Mouse (Mus musculus) brain, embryonic 14.5 days (tissue): ENCODE data around the gene Arhgap19. TPM values are rescaled to one million over a fixed set of nuclear protein-coding genes. Genes with fewer than 3 reads are reported as not detected.
A peak's percentile ranks its signal among the peaks of the same experiment; 100 is the strongest.

ENCODE experiments used
- DNase-seq: peaks from one replicate; pipeline ENCODE4 v3.0.0-alpha.2; 2011; ENCODE audit warnings: low read depth
- CTCF ChIP-seq: fragments of 200-500 bp; IDR thresholded peaks from 2 replicates; pipeline ENCODE4 v1.5.1; 2012; ENCODE audit warnings: inconsistent platforms, mild to moderate bottlenecking, moderate library complexity, borderline replicate concordance; ENCODE audit not compliant: insufficient read depth, insufficient read length; ENCODE audit errors: extremely low read depth
- POLR2A ChIP-seq: fragments of 200-500 bp; IDR thresholded peaks from 2 replicates; pipeline ENCODE4 v1.6.1; 2012; ENCODE audit warnings: mild to moderate bottlenecking, inconsistent platforms, borderline replicate concordance; ENCODE audit not compliant: poor library complexity, insufficient read depth, insufficient read length, severe bottlenecking; ENCODE audit errors: extremely low read depth
- polyA plus RNA-seq: library from polyadenylated mRNA; depleted of rRNA; stranded (reverse); fragments of >200 nt; gene quantifications from 2 replicates; pipeline ENCODE4 v1.2.3, GENCODE M21; 2012

The Arhgap19 gene
- polyA plus RNA-seq, 1 experiment = 10.4 TPM

DNA sequence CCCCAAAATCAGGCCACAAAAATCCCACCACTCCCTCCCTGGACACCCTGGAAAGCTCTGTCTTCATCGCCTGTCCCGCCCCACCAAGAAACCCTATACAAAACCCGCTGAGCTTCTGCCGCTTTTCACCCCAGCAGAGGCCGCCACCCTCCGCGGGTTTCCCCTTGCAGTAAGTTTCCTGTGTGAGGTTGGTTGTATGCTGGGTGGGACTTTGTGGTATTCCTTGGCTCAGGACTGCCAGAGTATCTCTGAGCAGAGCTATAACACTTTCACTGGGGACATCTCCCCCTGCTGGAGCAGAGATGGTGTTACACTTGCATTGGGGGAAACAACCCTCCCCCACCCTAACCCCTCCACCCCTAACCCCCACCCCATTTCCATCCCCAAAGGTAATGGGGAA is 1.5 kb upstream of the Arhgap19 start:
- peak; percentile 35; the same call in 1 of the 2 replicates for TF ChIP-seq CTCF
- no peak for TF ChIP-seq POLR2A
- DNase-seq = peak; percentile 31

DNA sequence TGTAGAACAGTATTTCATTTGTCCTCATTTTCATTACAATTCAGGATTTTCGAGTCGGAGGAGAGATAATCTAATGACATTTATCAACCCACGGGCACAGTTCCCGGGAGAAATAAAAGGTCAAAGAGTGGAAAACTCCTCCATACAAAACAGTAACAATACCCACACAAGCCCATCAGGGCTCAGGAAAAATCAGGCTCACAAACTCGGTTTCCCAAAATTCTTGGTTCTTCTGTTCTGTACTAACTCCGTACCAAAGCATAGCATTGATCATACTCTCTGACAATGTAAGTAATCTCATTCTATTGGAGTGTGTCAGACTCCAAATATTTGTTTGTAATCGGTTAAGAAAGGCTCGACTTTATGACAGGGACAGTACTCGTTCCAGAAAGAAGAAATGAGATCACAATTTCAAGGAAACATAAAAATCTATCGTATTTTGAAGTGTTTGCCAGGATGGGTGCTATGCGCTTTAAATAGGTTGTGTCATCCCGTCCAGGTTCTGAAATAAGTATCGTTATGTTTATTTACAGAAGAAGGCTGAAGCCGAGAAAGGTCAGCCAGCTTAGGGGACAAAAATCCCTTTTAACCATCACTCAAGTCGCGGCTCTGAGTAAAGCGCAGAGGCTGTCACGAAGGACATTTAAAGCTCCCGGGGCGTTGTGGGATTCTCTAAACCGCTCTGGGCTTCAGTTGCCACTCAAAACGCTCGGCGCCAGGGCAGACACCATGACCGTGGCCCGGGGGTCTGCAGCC is 683 bp downstream of the Arhgap19 start:
- no peak for DNase-seq

DNA sequence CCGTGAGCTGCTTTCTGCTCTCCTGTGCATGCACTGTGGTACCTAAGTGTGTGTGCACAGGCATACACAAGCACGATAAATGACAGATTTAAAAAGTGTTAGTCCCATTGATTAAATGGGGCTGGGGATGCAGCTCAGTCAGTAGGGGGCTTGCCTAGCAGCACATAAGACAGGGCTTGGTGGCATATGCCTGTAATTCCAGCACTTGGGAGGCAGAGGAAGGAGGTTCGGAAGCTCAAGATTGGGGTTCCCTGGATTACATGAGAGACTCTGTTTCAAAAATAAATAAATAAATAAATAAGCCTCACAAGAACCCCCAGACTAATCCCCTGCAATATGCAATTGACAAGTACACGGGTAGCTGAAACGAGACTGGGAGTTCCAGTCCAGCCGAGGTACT is 1.4 kb downstream of the Arhgap19 start:
- no peak for DNase-seq
- no peak for TF ChIP-seq POLR2A
- no peak for TF ChIP-seq CTCF

More for the DNA sequence above, 683 bp downstream of the Arhgap19 start:
- no peak for TF ChIP-seq CTCF
- no peak for TF ChIP-seq POLR2A

DNA sequence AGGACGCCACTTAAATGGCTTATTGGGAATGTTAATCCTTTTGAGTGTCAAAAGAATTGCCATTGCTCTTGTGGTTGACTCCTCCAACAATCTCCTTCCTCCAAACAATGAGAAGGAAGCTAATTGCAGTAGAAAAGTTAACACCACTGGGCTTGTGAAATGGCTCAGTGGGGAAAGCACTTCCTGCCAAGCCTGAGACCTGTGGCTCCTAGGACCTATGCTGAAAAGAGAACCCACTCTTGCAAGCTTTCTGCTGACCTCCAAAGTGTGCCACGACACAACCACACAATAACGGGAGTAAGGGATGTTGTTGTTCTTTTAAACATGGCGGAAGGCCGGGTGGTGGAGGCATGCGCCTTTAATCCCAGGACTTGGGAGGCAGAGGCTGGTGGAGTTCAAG is 4.3 kb downstream of the Arhgap19 start:
- DNase-seq = no peak

DNA sequence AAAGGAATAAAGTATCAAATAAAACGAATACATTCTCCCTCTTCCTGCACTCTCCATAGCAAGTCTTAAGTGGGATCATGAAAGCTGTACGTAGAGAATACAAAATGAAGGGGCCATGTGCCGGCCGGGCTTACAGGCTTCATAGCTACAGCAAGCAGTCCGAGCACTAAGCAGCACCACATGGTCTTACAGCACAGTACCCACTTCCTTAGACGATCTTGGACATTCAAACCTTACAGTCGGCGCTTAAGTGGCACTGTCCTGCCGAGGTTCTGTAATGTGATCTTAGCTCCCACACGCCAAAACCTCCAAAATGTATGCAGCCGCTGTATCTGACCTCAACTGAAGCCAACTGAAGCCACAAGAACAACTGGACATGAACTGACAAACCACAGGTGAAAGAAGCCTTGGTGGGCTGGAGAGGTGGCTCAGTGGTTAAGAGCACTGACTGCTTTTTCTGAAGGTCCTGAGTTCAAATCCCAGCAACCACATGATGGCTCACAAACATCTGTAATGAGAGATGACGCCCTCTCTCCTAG is 5.0 kb downstream of the Arhgap19 start:
- TF ChIP-seq POLR2A = no peak
- no peak for TF ChIP-seq CTCF
- no peak for DNase-seq

More for the DNA sequence above, 4.3 kb downstream of the Arhgap19 start:
- TF ChIP-seq CTCF (no peak), POLR2A (no peak)

DNA sequence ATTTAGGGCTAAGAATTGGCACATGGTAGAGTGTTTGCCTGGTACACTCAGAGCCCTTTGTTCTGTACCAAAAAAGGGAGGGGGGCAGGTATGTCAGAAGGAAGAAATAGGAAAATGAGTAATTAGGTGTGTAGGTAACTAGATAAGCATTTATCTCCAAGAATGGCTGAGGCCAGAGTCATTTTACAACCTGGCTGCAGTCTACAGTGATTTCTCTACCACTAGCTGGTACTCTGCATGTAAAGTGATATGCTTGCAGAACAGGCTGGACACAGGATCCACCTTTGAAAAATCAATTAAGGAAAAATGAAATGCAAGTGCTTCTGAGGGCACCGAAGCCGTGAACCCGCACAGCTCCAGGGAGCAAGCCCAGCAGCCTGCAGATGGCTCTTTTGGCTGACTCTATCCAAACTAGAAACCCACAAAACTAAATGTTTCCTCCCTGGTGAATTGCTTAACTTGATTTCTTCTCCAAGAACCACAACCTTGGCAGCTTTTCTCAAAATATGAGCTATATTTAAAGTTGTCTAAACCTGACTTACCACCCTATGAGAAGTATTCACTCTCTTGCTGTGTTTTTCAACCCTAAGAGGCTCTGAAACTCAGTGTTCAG is 5.6 kb downstream of the Arhgap19 start:
- DNase-seq = no peak
- TF ChIP-seq CTCF = no peak
- TF ChIP-seq POLR2A = no peak

DNA sequence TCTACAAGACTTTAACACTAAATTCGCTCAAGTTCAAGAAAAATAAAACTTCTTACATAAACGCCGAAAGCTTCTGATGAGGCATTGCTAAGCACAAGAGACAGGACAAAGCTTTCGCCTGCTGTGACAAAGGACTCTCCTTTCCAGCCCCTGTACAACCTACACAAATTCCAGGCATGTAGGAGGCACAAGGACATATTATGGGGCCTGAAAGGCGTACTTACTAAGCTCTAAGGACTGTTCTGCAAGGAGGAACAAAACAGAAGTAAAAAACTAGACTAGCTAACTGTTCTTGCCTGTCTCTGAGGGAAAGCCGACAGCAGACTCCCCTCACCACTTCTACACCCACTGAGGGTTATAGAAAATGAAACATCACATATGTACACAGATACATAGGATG is 6.9 kb downstream of the Arhgap19 start:
- no peak for TF ChIP-seq POLR2A
- no peak for DNase-seq

DNA sequence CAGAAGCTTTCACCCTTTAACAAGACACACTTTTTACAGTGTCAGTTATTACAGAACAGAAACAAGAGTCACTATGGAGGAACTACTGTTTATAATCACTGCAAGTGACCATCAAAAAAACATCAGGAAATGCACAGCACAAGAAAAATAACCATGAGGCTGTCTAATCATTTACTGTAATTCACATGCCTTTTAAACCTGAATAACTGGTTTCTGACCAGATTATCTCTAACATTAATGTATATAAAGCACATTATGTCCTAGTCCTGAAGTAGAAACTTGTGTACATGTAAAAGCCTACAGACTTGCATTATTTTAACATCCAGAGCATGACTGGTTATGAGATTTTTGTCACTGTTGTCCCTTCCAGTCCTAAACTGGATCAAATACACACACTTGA is 7.8 kb downstream of the Arhgap19 start:
- DNase-seq = no peak
- TF ChIP-seq CTCF = no peak
- no peak for TF ChIP-seq POLR2A

DNA sequence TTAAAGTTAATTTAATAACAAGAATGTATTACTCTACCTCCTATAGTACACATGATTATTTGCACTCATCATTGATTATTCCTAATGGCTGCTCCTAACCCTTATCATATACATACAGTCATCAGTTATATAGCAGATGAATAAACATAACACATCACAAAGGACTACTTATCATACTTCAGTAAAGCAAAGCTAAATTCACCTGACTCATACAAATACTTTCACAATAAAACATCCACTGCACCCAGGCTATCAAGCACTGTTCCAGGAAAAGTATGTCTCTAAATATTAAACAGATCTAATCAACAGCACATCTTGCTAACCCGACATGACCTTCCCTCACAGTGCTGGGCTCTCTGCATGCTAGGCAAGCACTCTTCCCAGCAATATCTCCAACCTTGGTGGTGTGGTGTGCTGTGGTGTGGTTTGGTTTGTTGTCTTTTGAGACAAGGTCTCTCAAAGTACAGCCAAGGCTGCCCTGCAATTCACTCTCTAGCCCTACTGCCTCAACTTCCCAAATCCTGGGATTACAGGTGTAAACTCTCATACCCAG is 8.8 kb downstream of the Arhgap19 start:
- no peak for DNase-seq
- TF ChIP-seq POLR2A (no peak), CTCF (no peak)

DNA sequence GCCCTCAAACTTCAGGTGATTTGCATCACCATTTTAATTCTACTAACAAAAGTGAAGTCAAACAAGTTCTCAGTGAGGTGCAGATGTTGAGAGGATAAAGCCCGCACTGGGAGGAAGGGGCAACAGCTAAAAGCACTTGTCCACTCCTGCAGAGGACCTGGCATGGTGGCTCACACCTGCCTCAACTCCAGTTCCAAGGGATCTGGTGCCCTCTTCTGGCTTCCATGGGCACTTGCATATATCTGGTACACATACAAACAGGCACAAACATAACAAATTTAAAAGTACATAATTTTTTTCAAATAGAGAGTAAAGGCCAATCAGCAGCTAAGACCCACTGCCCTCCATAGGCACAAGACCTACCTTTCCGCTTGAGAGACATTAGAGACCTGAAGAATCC is 10.5 kb downstream of the Arhgap19 start:
- no peak for DNase-seq
- TF ChIP-seq POLR2A (no peak), CTCF (peak; percentile 31; the same call in 1 of the 2 replicates)

DNA sequence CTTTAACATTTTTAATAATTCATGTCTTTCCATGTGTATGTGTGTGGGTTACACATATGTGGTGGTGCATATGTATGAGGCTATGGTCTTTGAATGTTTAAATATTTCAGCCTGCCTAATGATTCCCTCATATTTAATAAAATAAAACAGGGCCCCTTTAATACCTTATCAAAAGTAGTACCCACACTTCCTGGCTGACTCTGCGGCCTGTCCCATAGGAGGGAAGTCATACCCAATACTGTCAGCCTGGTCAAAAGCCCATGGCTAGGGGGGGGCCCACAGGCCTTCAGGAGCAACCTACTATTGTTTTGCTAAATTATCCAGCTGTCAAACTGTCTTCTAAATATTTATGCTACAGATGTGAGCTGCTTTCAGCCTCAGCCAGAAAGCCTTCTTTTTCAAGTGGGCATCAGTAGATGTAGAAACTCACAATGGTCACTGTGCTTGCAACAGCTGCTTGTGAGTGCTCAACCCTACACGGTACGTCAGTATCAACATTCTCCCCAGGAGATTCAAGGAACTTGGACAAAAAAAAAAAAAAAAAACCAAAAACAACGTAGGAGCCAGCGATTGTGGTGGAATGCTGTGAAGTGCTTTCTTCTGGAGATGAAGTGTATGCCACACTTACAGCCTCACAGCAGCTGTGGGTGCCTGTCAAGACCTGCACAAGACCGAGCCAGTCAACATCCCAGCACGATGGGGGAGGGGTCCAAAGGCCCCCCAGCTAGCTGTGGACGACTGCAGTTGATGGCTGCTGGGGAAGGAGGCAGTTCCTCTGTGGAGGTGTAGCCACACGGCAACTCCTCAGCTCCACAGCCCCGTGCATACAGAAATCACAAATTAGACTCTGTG is 12.5 kb downstream of the Arhgap19 start:
- DNase-seq = no peak
- no peak for TF ChIP-seq CTCF
- no peak for TF ChIP-seq POLR2A

DNA sequence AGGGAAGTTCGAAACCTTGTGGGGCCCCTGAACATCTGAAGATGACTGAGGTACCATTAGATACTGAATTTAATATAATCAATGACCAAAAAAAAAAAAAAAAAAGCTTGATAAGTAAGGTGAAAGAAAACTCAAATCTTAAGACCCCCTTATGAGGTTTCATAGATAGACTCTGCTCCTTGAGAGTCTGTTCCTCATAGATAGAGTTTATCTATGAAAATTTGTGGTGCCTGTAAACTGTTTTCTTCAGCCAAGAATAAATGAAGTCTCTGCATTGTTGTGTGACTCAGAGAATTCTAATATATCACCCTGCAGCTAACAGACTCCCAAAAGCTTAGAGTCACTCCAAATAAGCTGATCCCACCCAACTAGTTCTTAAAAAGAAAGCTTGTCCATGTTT is 15.0 kb downstream of the Arhgap19 start:
- TF ChIP-seq POLR2A = no peak
- TF ChIP-seq CTCF = no peak
- no peak for DNase-seq

DNA sequence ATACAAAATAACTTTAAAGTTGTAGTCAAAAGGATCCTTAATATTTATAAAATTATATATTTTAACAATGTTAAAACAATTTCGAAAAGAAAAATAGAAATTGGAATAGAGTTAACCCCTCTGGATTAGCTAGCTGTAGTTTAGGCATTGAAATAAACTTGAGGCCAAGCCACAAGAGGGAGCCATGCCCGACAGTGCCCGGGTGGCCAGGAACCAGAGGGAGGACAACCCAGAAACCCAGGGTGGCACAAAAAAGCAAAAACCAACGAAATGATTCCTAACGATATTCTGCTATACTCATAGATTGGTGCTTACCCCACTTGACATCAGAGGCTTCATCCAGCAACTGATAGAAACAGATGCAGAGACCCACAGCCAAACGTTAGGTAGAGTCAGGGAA is 24.3 kb downstream of the Arhgap19 start:
- TF ChIP-seq CTCF (no peak), POLR2A (no peak)
- no peak for DNase-seq
